Mouse (Mus musculus) testis, postnatal 14 days (tissue): ENCODE measurements around the gene Col4a1.

Experiments
- DNase-seq: peaks from one replicate; pipeline ENCODE4 v3.0.0; 2021; ENCODE audit warnings: low spot score

The Col4a1 gene

DNA sequence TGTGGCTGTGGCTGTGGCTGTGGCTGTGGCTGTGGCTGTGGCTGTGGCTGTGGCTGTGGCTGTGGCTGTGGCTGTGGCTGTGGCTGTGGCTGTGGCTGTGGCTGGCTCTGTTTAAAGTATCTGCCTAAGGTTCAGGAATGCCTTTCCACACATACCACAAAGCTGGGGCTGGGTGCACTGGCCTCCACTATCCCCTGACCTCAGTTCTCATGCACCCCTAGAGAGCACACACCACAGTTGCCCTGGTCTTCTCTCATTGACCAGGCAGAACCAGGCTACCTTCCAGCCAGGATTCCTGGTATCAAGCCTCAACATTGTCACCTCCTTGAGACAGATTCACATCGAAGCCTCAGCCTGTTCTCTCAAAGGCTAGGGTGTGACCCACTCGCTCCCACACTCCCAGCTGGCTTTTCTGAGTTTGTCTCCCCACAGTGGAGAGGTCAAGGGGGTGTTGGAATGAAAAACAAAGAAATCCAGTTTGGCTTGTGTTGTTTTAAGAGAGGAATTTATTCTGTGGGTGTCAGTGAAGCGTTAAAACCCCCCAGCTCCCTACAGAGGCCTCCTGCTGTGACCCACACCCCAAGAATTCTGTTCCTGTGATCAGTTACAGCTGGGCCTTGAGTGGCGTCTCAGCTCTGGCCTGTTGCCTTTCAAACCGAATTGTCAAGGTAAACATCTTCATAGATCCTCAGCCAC, 15.2 kb upstream of the Col4a1 start:
- DNase-seq, result no peak

DNA sequence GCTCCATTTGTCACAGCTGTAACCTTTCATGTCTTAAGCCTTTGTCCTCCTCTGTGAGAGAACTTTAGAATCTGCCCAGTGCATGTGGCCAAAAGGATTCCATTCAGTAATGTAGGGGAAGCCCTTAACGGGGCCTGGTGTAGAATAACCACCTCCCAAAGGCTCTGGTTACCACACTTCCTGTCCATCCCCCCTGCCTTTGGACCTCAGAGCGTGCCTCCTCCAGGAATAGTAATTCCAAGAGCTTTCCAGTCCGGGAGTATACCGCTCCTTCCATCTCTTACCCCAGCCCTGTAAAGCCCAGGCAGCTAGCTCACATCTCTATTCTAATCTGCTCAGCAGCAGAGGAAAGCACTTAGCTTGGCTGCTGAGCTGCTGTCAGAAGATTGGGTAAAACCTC, 14.7 kb upstream of the Col4a1 start:
- no peak for DNase-seq

DNA sequence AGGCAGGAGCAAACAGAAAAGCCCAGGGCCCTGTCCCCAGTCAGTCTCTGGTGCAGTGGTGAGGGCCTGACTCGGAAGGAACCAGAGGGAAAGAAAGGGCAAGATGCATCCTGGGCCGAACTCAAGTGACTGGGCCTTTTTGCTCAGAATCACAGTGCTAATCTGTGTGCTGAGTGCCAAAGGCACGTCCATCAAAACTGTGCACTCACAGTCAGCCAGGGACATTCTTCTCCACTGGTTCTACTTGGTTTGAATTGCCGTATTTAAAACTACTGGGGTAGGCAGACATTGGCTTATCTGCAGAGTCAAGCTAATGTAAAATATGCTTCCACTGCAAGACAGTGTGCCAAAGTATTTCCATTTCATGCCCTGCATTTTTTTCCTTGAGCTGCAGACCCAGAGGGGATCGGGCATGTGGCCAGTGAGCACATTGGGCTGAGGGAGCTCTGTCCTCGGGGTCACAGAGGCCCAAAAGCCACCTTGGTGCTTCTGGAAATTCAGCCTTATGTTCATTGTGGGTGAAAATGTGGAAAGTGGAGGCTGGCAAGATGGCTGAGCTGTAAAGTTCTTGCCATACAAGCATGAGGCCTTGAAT, 12.3 kb upstream of the Col4a1 start:
- no peak for DNase-seq

DNA sequence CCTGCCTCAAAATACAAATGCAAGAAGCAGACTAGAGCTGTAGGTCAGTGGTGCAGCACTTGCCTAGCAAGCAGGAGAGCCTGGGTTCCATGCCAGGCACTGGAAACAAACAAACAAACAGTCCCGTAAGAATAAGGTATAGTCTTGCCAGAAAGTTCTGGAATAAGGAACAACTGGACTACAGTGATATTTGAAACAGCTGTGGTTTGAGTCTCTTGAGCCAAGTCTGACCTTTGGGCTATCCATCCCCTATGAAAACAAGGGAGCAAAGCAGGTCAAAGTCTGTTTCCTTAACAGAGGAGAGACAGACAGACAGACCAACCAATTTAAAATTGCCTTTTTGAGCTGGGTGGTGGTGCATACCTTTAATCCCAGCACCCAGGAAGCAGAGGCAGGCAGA, 11.1 kb upstream of the Col4a1 start:
- DNase-seq, result no peak

DNA sequence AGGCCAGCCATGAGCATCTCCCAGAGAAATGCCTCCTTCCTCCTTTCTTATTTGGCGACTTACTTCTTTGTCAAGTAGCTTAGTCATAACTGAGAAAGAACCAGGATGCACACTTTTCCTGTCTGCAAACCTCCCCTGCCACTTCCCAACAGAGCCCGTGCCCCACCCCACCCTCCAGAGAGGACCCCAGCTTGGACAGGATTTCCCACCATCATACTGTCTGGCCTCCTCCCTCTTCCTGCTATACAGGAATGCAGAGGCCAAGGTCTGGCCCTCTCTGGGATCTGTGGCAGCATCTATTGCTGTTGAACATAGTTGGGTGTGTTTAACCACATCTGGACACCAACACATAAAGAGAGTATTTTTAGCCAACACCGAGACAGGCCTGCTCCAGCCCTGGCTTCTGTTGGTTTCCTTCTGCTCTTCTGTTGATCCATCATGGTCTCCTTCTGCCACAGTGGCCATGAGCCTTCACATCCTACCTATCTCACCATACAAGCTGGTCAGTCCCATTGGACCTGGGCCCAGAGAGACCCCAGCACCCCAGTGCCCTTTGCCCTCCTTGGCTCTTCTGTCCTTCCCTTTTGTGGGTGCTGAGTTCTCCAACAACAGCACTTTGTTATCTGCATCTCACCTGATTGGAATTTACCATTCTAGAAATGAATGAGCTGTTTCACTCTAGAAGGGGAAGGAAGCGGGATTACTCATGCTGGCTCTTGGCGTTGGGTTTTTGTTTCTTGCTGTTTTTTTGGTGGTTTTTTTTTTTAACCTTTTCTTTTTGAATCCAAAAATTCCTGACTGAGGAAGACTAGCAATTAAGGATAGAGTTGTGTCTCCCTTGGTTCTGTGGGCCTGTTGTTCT, 10.3 kb upstream of the Col4a1 start:
- no peak for DNase-seq

DNA sequence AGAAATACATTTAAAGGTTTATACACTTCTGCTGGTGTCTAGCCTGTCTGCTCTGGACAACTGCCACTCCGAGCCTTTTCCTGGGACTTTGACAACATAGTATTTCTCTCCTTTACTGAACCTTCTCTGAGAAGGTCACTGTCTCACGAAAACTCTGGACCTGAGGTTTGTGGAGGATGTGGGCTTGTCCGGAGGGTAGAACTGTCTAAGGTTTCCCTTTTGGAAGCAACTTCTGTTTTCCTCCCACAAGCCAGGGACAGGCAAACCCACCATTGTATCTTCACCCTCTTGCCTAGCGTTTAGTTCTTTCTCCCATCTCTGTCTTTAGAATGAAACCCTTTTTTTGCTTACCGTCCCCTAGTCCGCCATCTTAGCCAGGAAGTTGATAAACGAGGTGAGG, 9.2 kb upstream of the Col4a1 start:
- no peak for DNase-seq

DNA sequence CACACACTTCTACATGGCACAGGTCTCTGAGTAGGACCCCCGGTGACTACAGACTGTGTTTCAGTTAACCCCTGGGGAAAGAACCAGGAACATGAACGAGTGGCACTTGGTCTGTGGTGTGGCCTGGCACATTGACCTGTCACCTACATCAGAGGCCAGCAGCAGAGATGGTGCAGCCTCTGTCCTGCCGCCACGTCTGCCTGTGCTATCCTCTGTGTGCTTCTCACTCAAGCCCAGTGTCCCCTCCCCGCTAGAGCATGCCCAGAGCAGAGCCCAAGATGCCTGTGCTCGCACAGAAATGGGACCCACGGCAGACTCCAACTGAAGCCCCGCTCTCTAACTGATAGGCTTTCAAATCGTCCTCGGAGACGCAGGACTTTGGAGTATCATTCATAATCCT, 6.8 kb upstream of the Col4a1 start:
- no peak for DNase-seq

DNA sequence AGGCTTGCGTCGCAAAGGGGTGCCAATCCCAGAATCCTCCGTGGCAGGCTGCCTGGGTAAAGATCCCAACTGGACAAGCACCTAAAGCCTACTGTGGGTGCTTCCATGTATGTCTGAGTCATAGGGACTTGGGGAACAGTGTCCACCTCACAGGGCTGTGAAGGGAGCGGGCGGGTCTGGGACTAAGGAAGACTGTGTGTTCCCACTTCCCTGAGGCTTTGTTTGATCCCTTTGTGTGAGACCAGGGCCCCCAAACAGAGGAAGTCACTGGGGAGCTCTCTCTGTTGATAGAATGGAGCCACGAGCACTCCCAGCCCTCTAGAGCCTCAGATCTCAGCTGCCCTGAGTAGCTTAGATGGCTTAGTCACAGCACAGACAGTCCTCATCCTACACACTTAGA, 3.5 kb upstream of the Col4a1 start:
- DNase-seq, result no peak

DNA sequence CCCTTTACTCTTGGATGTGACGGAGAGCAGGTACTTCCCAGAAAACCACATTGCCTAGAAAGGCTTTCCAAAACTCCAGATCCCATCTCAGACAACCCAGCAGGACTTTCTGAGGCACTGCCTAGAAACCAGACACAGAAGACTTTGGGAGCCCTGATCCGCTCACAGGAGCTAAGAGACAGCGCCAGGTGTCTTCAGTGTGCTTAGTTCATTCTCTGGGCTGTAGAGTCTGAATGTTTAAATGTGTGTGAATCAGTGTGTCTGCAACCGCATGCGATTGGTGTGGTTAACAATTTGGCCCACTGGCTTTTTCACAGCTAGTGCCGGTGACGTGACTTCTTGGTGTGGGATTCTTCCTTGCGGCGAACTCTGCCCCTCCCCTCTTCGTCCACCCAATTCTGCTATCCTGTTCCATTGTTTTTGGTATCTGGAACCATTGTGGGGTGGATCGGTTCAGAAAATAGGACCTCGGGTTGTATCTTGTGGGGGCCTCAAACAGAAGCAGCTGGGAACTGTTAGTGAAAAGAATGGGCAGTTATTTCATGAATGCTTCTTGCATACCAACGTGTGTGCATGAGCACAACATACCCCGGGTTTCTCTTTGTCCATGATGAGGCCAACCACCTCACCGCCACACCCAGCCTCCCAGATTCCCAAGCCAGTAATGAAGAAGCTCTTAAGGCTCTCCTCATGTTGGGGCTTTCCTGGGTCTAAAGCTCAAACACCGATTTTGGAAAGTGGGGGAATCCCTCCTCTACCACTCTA, 2.7 kb upstream of the Col4a1 start:
- DNase-seq, result no peak

DNA sequence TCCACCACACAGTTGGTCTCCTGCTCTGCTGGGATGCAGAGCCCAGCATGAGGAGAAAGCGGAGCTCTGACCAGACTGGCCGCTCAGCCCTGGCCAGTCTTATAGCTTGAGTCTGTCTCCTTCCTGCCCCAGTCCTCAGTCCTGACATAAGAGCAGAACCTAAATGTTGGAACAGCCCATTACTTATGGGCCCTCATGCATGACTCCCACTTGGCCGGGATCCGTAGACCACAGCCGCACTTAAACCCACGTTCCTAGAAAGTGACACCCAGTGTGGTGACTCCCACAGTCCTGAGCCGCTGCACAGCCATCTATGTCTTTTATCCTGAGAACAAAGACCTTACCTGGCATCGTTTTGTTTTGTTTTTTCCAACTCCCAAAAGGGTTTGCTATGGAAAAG, 2.0 kb upstream of the Col4a1 start:
- no peak for DNase-seq

DNA sequence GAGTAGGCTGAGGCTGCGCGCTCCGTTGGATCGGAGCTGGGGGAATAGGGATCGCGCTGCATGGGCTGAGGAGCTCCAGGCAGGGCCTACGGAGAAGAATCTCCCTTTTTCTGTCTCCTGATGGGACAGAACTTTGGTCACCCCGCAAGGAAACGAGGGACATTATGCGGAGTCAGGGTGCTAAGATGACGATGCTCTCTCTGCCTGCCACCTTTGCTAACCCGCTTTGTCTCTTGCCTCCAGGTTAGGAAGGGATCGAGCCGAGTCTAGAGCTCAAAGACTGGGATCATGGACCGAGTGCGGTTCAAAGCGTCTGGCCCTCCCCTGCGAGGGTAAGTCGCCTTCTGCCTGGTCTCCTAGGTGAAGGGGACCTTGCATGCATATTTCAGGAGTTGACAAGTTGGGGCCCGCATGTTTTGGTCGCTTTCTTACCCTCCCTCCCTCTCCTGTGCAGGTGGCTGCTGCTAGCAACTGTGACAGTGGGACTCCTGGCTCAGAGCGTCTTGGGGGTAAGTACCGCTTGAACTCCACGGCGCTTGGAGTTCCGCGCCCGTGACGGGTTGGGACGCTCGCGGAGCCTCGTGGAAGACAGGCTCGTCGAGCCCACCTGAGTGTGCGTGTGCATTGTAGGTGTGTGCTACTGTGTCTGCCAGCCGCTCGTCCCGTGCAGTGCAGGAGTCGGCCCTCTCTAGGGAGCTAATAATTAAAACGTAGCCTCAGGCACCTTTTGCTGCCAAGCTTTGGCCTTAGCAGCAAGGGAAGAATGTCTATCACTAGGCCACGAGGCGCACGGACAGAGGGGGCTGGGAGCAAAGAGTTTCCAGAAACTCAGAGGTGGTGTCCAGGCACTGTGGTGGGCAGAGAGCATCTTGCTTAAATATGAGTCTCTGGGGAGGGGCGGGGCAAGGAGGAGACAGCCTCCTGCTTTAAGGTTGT, 818 bp upstream of the Col4a1 start:
- DNase-seq, result no peak

DNA sequence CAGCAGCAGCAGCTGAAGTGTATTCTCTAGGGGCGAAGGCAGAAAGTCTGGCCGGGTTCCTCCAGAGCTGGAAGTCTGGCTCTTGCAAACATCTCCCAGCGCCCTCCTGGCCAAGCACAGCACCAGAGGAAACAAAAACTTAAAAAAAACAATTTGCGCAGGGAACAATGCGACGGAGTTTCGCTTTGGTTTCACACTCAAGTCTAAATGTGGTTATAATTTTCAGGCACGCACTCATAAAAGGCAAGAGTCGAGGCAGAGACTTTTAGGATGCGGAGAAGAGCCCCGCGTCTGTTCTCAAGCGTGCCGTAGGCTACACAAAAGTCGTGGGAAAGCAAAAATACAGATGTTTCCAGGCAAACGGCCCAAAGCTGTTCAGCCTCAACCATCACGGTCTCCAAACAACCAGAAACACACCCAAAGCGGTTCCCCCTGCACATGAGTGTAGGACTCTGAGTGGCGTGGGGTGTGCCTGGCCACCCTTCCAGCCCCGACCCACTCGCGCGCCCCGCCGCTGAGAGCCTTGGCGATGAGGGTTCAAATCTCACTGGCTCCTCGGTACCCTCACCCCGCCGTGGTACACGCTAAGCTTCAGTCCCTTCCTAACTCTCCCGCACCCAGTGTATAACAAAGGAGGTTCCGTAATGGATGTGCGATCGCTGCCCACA, 811 bp downstream of the Col4a1 start:
- no peak for DNase-seq

DNA sequence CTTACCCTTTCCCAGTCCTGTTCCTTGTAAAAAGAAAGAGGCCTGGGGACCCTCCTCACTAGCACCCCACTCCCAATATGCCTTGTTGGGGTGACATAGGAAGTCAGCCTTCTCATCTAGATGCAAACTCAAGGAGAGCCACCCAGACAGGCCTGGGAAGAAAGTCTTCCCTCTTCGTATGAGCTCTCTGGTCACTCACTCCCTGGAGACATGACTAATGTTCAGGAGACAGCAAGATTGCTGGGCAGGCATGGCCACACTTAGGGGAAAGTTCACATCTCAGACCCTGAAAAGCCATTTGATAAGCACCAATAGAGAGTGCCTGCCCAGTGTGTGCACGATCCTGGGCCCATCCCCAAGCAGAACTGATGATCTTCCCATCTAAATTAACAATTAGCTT, 2.6 kb downstream of the Col4a1 start:
- no peak for DNase-seq

DNA sequence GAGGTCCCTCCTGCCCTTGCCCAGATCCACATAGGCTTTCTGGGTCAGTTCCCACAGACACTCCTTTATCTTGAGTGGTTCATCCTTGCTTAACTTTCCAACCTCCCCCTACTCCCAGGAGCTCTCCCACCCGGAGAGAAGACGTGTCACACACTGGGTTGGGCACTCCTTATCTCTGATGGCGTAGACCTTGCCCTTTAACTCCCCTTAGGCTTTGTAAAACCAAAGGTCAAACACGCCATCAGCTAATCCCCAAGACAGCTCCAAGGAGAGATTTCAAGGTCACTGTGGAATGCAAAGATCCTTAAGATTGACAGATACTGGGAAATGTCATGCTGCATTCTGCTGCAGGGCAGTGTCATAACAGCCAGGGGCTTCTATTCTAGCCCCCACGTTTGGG, 3.4 kb downstream of the Col4a1 start:
- DNase-seq, result no peak

DNA sequence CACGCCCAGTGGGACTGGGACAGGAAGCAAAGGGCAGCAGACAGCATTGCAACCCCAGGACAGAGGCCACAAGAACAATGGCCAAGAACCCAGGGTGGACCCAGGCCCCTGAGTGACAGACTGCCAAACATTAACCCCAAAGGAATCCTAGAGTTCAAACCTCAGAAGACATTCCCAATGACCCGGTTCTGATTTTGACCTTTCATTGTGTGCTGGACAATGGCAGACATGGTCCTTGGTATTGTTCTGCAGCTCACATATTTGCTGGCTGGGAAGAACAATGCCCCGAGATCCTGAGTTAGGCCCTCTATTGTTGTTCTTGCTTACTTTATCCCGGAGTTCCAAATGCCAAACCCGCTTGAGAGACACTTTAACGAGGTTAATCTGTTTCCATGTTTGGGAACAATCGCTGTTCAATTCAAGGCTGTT, 4.0 kb downstream of the Col4a1 start:
- no peak for DNase-seq

DNA sequence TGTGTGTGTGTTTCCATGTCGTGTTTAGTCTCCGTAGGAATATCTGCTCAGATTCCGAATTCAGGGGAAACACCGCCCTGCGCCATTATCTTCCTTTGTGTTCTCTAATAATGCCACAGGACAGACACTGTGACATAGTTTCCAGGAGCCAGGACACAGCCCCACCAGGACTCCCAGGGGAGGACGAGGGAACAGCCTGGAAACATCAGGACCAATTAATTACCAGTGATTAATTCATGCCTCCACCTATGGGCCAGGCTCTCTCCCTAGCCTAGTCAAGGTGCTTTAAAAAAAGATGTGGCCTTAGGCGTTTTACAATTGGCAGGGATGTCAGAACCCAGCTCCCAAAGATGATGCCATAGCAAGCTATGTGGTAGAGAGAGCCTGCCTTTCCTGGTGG, 5.2 kb downstream of the Col4a1 start:
- DNase-seq, result no peak

DNA sequence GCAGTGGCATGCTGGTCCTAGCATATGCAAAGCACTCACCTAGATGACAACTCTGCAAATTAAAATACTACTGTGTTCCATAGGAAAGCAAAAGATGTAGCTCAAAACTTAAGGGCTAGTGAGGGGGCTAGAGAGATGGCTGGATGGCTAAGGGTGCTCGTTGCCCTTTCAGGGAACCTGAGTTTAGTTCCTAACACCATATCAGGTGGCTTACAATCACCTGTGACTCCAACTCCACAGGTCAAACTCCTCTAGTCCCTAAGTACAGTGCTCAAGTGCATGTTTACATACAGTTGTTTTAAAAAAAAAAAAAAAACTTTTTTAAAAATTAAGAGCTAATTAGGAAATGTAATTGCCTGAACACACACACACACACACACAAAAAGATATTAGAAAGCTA, 7.1 kb downstream of the Col4a1 start:
- DNase-seq, result no peak

DNA sequence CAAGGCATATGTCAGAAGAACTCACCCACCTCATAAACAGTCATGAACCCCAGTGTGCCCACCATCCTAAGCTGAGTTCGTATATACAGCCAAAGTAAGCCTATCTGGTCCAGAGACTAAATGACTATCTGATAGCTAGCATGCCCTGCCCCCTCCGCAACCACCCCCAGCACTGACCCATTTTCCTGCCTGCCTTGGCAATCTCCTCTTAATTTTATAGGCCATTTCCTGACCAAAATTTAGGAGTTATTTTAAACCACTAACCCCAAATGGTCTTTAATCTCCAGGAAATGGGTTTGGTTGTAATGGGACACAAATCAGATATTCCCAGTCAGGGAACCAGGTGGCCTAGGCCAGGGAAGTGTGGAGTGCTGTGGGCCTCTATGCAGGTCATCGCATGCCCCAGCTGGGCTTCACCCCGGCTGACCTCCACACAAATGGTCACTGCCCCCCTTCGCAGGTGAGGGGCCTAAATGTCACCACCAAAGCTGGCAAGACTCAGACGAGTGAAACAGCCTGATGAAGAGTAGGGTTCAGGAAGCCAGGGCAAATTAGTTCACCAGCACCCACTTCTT, 8.5 kb downstream of the Col4a1 start:
- no peak for DNase-seq

DNA sequence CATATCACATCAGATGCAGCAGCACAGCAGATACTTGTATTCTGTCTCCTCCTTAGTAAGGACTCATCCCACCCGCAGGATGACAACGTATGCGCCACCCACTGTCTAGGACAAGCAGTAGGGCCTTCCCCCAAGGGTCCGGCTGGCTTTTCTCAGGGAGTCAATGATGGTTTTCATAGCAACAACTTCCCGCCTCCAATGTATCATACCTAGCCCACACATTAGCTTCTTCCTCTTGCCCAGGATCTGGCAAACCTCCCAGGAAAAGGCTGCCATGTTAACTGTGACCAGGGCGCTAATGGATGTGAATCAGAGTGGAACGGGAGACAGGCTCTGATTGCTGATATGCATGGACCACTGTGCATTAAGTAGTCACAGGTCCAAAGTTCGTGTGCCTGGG, 12.2 kb downstream of the Col4a1 start:
- DNase-seq, result no peak

DNA sequence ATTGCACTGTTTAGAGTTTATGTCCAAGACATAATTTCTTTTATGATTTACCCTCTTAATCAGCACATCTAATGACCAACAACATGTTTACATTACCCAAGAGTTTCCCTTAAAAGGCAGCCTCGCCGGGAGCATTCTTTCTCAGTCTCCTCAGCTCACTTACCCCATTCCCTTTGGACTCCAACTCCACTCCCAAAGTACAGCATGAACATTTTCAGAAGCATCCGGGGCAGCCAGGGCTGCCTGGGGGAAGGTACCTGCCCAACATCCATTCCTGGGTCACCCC, 13.4 kb downstream of the Col4a1 start:
- DNase-seq, result no peak
